Mouse (Mus musculus) hindbrain, postnatal 0 days (tissue): ENCODE measurements around the gene Phactr1. TPM values are rescaled to one million over a fixed set of nuclear protein-coding genes. Genes with fewer than 3 reads are reported as not detected.

Experiments used
- ATAC-seq: fragments of 200-750 bp; cut with Nextera tagmentation; 2 replicates; pipeline ENCODE4 v1.8.0; 2017; ENCODE audit warnings: mild to moderate bottlenecking, moderate TSS enrichment, moderate library complexity
- DNase-seq: peaks from one replicate; pipeline ENCODE4 v3.0.0-alpha.2; 2015; ENCODE audit warnings: low spot score
- H3K27ac ChIP-seq: fragments of 300-500 bp; sonication (generic); 2 replicates; pipeline ENCODE4 v1.5.1; 2014; ENCODE audit warnings: mild to moderate bottlenecking
- H3K27me3 ChIP-seq: fragments of 300-500 bp; sonication (generic); 2 replicates; pipeline ENCODE4 v1.6.1; 2014; ENCODE audit warnings: low read length, mixed read lengths; ENCODE audit not compliant: insufficient read depth
- H3K36me3 ChIP-seq: fragments of 300-500 bp; sonication (generic); 2 replicates; pipeline ENCODE4 v1.6.1; 2014; ENCODE audit warnings: low read length, mixed read lengths; ENCODE audit not compliant: insufficient read depth
- H3K4me1 ChIP-seq: fragments of 300-500 bp; sonication (generic); 2 replicates; pipeline ENCODE4 v1.6.1; 2014; ENCODE audit warnings: antibody characterized with exemption, low read length, mixed read lengths; ENCODE audit not compliant: insufficient read depth
- H3K4me2 ChIP-seq: fragments of 300-500 bp; sonication (generic); 2 replicates; pipeline ENCODE4 v1.6.1; 2014; ENCODE audit warnings: low read depth, mild to moderate bottlenecking, low read length, moderate library complexity, mixed read lengths
- H3K4me3 ChIP-seq: fragments of 300-500 bp; sonication (generic); 2 replicates; pipeline ENCODE4 v1.5.1; 2014; ENCODE audit warnings: low read length
- H3K9ac ChIP-seq: fragments of 300-500 bp; sonication (generic); replicated peaks from 2 replicates; pipeline ENCODE4 v1.6.1; 2014; ENCODE audit warnings: mild to moderate bottlenecking, low read length, moderate library complexity, mixed read lengths
- H3K9me3 ChIP-seq: fragments of 300-500 bp; sonication (generic); 2 replicates; pipeline ENCODE4 v1.6.1; 2016; ENCODE audit warnings: low read length, mixed read lengths
- CTCF ChIP-seq: IDR thresholded peaks from 2 replicates; pipeline ENCODE4 v1.5.1; 2016; ENCODE audit warnings: antibody characterized with exemption, control low read depth, low read depth
- WGBS: fragments of 180-500 bp; shearing (Covaris S2); extraction: QIAGEN DNeasy Blood & Tissue Kit; methylation state at CpG from one replicate; pipeline ENCODE4 v1.1.7; 2014; 5-methylcytosine and 5-hydroxymethylcytosine counted together
- polyA plus RNA-seq: library from polyadenylated mRNA; unstranded; fragments of >200 nt; fragmentation: Nextera tagmentation; extraction: Ambion mirVana; gene quantifications from 2 replicates; pipeline ENCODE4 v1.2.1, GENCODE M21; 2015
- total RNA-seq: library from RNA; depleted of rRNA; stranded (reverse); fragments of >200 nt; gene quantifications from 2 replicates; pipeline ENCODE4 v1.2.3, GENCODE M21; 2014

The Phactr1 gene
- total and polyA plus RNA-seq, 2 experiments from 2014 or later = 46.6 to 56.7 TPM

DNA sequence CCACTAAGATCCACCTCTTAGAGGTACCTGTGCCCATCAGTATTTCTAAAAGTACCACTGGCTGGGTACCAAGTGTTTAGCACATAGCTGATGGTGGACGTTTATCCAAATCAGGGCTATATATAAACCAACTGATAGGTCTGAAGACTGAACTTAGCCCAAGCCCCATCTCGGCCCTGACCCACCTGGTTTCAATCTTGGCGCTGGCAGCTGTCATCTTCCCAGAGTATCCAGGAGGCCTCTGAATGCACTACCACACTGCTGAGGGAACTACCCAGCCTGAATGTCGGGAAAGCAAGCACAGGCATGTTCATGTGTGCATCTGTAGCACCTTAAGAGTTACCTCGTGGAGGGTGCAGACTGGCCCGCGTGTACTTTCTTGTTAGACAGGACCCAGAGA is 422.5 kb downstream of the Phactr1 start:
- DNase-seq (no peak), ATAC-seq (no peak)
- Histone ChIP-seq H3K4me2 (no peak overlapping the region), H3K9me3 (no peaks in the 10 kb centered on the region), H3K4me1 (no peaks in the 10 kb centered on the region), H3K27ac (no peak overlapping the region), H3K36me3 (no peaks in the 10 kb centered on the region), H3K9ac (no peak overlapping the region), H3K4me3 (no peak overlapping the region), H3K27me3 (no peaks in the 10 kb centered on the region)
- 82% methylated on average over 7 of the region's 7 CpGs for WGBS
- no peak for TF ChIP-seq CTCF

DNA sequence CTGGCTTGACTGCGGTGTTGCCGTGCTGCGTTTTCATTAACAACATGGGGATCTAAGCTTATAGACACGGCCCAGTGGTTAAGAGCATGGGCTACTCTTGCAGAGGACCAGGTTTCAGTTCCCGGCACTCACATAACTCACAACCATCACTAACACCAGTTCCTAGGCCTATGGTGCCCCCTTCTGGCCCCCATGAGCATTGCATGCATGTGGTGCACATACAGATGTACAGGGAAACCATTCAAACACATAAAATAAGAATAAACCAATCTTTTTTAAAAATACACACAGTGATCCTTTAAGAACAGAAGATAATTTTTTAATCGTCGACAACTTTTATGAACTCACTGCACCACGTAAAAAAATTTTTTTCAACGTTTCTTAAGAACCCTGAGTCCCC is 424.1 kb downstream of the Phactr1 start:
- DNase-seq = no peak
- H3K27ac ChIP-seq = no peak overlapping the region
- no peak for ATAC-seq
- H3K4me3 ChIP-seq = no peak overlapping the region
- H3K9ac ChIP-seq = no peak overlapping the region
- H3K9me3 ChIP-seq = no peaks in the 10 kb centered on the region
- WGBS = 94% methylated on average over 9 of the region's 9 CpGs
- TF ChIP-seq CTCF = peak; percentile 35; the same call in 1 of the 2 replicates
- no peaks in the 10 kb centered on the region for H3K4me1 ChIP-seq
- H3K27me3 ChIP-seq = no peaks in the 10 kb centered on the region
- H3K36me3 ChIP-seq = no peaks in the 10 kb centered on the region
- H3K4me2 ChIP-seq = no peak overlapping the region

DNA sequence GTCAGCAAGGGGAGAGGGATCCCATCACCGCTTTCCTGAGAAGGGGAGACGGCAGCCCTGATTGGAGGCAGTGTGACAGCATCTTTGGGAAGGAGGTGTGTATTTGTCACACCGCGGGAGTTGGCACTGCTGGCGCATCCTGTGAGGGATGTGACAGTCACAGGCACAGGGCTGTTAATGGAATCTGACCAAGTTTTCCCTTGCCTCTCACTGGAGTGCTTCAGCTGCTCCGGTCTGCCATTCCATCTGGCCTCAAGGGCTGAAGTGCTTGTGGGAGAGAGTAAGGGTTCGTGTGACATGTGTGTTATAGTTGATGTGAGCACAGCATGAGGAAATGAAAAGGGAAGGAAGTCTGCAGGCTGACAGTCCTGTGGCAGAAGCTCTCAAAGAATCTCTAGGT is 431.9 kb downstream of the Phactr1 start:
- WGBS = 50% methylated on average over 7 of the region's 7 CpGs
- ATAC-seq = peak; percentile 90
- no peak overlapping the region for H3K4me3 ChIP-seq
- H3K27me3 ChIP-seq = no peaks in the 10 kb centered on the region
- TF ChIP-seq CTCF = no peak
- no peaks in the 10 kb centered on the region for H3K4me1 ChIP-seq
- peak overlapping the region; percentile 56; the same call in 1 of the 2 replicates for H3K27ac ChIP-seq
- DNase-seq = peak; percentile 88
- H3K9me3 ChIP-seq = no peaks in the 10 kb centered on the region
- no peak overlapping the region for H3K9ac ChIP-seq
- no peaks in the 10 kb centered on the region for H3K36me3 ChIP-seq
- 0 out of 2 replicates have a peak overlapping the region, but pooled peaks have one; percentile 11 for H3K4me2 ChIP-seq

DNA sequence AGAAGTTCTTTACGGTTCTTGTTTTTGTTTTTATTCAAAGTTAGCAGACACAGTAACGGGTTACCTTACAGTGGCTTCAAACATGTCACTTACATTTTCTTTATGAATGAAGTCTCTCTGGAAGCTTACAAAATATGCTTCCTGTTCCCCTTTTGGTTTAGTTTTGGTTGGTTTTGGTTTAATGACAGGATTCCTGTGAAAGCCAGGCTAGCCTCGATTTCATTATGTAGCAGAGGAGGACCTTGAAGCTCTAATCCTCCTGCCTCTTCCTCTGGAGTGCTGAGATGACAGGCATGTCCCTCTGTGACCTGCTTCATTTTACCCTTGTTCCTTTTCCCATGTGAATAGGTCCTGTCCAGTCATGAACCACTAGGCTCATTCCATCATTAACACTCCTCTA is 432.3 kb downstream of the Phactr1 start:
- no peak overlapping the region for H3K4me3 ChIP-seq
- H3K4me1 ChIP-seq = no peaks in the 10 kb centered on the region
- H3K9me3 ChIP-seq = no peaks in the 10 kb centered on the region
- no peak overlapping the region for H3K9ac ChIP-seq
- DNase-seq (no peak), ATAC-seq (no peak)
- H3K4me2 ChIP-seq = no peak overlapping the region
- H3K27ac ChIP-seq = peak overlapping the region; percentile 45; the same call in 1 of the 2 replicates
- no peaks in the 10 kb centered on the region for H3K36me3 ChIP-seq
- H3K27me3 ChIP-seq = no peaks in the 10 kb centered on the region
- WGBS = 65% methylated on average over 3 of the region's 3 CpGs
- no peak for TF ChIP-seq CTCF

DNA sequence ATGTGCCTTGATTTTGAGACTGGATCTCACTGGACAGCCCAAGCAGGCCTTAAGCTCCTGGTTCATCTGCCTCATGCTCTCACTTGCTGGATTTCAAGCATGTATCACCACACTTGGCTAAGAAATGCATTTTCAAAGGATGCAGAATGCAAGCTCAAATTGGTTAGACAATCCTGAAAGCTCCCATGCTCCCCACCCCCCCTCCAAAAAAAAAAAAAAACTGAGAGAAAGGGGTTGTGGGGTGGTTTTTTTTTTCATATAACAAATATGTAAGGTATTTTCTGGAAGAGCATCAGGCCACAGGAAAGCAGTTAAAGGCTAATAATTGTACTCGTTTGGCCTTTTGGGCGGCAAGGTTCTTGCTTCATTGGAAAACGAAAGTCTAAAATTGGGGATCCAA is 432.7 kb downstream of the Phactr1 start:
- H3K27me3 ChIP-seq = no peaks in the 10 kb centered on the region
- no peak overlapping the region for H3K4me3 ChIP-seq
- no peaks in the 10 kb centered on the region for H3K4me1 ChIP-seq
- no peak overlapping the region for H3K4me2 ChIP-seq
- H3K9me3 ChIP-seq = no peaks in the 10 kb centered on the region
- H3K27ac ChIP-seq = no peak overlapping the region
- H3K9ac ChIP-seq = no peak overlapping the region
- DNase-seq (no peak), ATAC-seq (no peak)
- no peaks in the 10 kb centered on the region for H3K36me3 ChIP-seq
- 94% methylated on average over 3 of the region's 3 CpGs for WGBS
- TF ChIP-seq CTCF = no peak

DNA sequence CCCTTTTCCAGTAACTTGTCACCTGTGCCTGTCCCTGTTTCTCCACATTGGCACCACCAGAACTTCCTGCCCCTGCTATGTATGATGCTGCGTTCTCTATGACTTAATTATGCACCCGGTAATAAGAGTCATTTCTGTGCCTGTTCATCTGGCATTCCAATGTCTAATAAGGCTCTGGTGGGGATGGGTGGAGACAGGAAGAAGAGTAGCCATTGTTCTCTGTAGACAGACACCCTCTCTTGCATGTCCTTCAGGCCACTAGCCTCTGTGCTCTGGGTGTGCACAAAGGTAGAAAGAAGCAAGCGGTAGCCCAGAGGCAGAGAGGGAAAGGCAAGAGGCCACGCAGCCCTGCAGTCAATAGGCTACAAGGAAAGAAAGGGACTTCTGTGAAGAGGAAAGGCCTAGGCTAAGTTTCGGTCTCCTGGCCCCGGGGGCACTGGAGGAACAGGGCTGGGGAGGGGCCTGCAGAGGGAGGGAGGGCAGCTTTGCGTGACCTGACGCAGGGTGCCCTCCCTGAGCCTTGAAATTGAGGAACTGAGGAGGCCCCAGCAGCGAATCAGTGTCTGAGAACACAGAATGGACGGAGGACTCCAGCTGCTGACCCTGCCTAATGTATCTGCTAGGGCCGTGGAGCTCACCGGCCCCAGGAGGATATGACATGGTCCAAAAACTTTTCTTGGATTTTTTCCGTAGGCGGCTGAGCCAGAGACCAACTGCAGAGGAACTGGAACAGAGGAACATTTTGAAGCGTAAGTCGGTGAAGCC is 442.1 kb downstream of the Phactr1 start:
- no peak overlapping the region for H3K4me2 ChIP-seq
- no peak overlapping the region for H3K9ac ChIP-seq
- ATAC-seq = no peak
- H3K27ac ChIP-seq = no peak overlapping the region
- no peaks in the 10 kb centered on the region for H3K27me3 ChIP-seq
- H3K4me1 ChIP-seq = no peaks in the 10 kb centered on the region
- no peak overlapping the region for H3K4me3 ChIP-seq
- WGBS = 58% methylated on average over 16 of the region's 16 CpGs
- no peaks in the 10 kb centered on the region for H3K36me3 ChIP-seq
- no peak for DNase-seq
- no peak for TF ChIP-seq CTCF
- H3K9me3 ChIP-seq = no peaks in the 10 kb centered on the region
